Mouse (Mus musculus) common myeloid progenitor, adult 5-6 weeks (primary cell): ENCODE results near the gene Hmgn1. TPM values are rescaled to one million over a fixed set of nuclear protein-coding genes. Genes with fewer than 3 reads are reported as not detected.

ENCODE experiments used
- ATAC-seq: replicated peaks from 2 replicates; pipeline ENCODE4 v1.8.0; 2016; ENCODE audit warnings: low read depth, mild to moderate bottlenecking, moderate TSS enrichment, inconsistent platforms; ENCODE audit not compliant: poor library complexity, severe bottlenecking
- total RNA-seq: library from RNA; stranded (forward); fragments of 200-1000, 187-1606 nt; gene quantifications from 2 replicates; pipeline ENCODE4 v1.2.3, GENCODE M21; 2017

Gene Hmgn1
- total RNA-seq, 1 experiment from 2014 or later: 429 TPM

DNA sequence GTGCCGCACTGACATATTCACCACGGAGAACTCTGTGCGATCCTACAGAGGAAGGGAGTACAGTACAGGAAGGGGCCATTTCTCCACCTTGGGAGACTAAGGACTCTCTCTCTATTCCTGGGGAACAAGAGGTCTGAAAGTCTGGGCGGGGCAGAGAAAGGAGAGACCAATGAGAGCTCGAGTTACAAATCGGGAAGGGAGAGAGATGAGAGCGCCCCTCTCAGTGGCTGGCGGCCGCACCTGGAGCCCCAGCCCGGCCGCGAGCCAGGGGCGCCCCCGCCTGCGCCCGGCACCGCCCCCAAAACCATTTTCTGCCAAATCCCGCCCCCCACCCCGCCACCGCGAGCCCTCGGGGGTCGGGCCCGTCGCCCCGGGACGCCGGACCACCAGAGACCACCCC is 46.2 kb downstream of the Hmgn1 start:
- peak; percentile 85 for ATAC-seq

DNA sequence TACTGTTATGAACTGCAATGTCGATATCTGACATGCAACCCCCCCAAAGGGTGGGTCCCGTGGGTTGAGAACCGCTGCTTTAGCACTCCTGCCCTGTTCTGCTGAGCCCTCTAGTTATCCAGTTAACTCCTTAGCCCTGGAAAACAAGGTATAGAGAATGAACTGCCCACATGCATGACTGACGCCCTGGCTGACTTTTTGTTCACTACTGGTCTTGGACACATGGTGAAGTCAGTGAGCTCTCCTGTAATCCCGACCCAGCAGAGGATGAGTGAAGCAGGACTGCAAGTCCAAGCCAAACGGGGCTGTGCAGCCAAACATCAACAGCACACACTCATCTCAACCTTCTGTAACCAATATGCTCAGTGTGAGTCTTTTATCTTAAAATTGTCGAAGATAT is 47.0 kb downstream of the Hmgn1 start:
- no peak for ATAC-seq

Other genes starting within 250 kb of the Hmgn1 start
- gene Psmg1, start 136.8 kb downstream of the Hmgn1 start, total RNA-seq: 60.0 and 66.6 TPM in 2 replicates
- 61.2 and 62.8 TPM in 2 replicates for gene Brwd1, start 45.2 kb downstream of the Hmgn1 start, total RNA-seq
- 11.9 and 27.9 TPM in 2 replicates for gene Wrb, start 17.7 kb upstream of the Hmgn1 start, total RNA-seq
- gene Lca5l, start 64.5 kb upstream of the Hmgn1 start, total RNA-seq: 0.18 TPM in 1 of 2 replicates, not detected in the other
- gene Sh3bgr, start 72.7 kb upstream of the Hmgn1 start, total RNA-seq: 0.82 TPM in 1 of 2 replicates, not detected in the other
- gene B3galt5, start 108.1 kb upstream of the Hmgn1 start, total RNA-seq: 0.59 and 0.87 TPM in 2 replicates